Mouse (Mus musculus) stomach, embryonic 15.5 days (tissue): ENCODE data around the gene Rab1b. TPM values are rescaled to one million over a fixed set of nuclear protein-coding genes. Genes with fewer than 3 reads are reported as not detected.

Experiments used
- ATAC-seq: fragments of 200-750 bp; cut with Nextera tagmentation; 2 replicates; pipeline ENCODE4 v1.8.0; 2017; ENCODE audit warnings: low read depth, moderate number of reproducible peaks, moderate TSS enrichment; ENCODE audit not compliant: insufficient read depth, low FRiP score
- H3K27ac ChIP-seq: fragments of 300-500 bp; sonication (generic); 2 replicates; pipeline ENCODE4 v1.5.1; 2015; ENCODE audit warnings: mild to moderate bottlenecking, inconsistent platforms
- H3K27me3 ChIP-seq: fragments of 300-500 bp; sonication (generic); replicated peaks from 2 replicates; pipeline ENCODE4 v1.6.1; 2015; ENCODE audit warnings: inconsistent platforms
- H3K36me3 ChIP-seq: fragments of 300-500 bp; sonication (generic); 2 replicates; pipeline ENCODE4 v1.6.1; 2015; ENCODE audit warnings: inconsistent platforms
- H3K4me1 ChIP-seq: fragments of 300-500 bp; sonication (generic); 2 replicates; pipeline ENCODE4 v1.6.1; 2015; ENCODE audit warnings: inconsistent platforms
- H3K4me2 ChIP-seq: fragments of 300-500 bp; sonication (generic); 2 replicates; pipeline ENCODE4 v1.6.1; 2015; ENCODE audit warnings: mild to moderate bottlenecking, inconsistent platforms
- H3K4me3 ChIP-seq: fragments of 300-500 bp; sonication (generic); replicated peaks from 2 replicates; pipeline ENCODE4 v1.5.1; 2015; ENCODE audit warnings: inconsistent platforms
- H3K9ac ChIP-seq: fragments of 300-500 bp; sonication (generic); 2 replicates; pipeline ENCODE4 v1.6.1; 2015; ENCODE audit warnings: inconsistent platforms
- H3K9me3 ChIP-seq: fragments of 300-500 bp; sonication (generic); 2 replicates; pipeline ENCODE4 v1.6.1; 2016; ENCODE audit warnings: inconsistent platforms
- WGBS: fragments of 180-500 bp; shearing (Covaris S2); methylation state at CpG from one replicate; pipeline ENCODE4 v1.1.7; 2015; 5-methylcytosine and 5-hydroxymethylcytosine counted together
- polyA plus RNA-seq: library from polyadenylated mRNA; unstranded; fragments of >200 nt; fragmentation: Nextera tagmentation; extraction: Ambion mirVana; gene quantifications from 2 replicates; pipeline ENCODE4 v1.2.1, GENCODE M21; 2015

The Rab1b gene
- polyA plus RNA-seq, 1 experiment from 2014 or later: 227 TPM

DNA sequence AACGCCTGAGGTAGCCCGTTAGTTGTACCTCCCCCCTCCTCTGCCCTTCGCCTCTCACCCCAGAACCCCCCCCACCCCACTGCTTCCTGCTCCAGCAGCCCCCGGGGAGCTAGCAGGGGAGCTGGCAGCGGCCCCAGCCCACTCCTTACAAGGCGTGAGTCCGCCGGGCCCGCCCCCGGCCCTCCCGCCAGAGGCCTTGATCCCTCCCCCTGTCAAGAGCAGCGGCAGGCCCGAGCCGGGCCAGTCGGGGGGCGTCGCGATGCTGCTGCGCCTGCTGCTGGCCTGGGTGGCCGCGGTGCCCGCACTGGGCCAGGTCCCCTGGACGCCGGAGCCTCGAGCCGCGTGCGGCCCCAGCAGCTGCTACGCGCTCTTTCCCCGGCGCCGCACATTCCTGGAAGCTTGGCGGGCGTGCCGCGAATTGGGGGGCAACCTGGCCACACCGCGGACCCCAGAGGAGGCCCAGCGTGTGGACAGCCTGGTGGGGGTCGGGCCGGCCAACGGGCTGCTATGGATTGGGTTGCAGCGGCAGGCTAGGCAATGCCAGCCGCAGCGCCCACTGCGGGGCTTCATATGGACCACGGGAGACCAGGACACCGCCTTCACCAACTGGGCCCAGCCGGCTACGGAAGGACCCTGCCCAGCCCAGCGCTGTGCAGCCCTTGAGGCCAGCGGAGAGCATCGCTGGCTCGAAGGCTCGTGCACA, 38.9 kb downstream of the Rab1b start, which contains the start of gene Cd248:
Gene Cd248 (plus strand): TSS at position 212 of the 703 bp plus-strand sequence.
- peaks cover 52% of the 10 kb centered on the region for H3K4me1 ChIP-seq
- peak; percentile 60; the same call in 1 of the 2 replicates for ATAC-seq
- peaks cover 5% of the 10 kb centered on the region; the same call in 1 of the 2 replicates for H3K27me3 ChIP-seq

DNA sequence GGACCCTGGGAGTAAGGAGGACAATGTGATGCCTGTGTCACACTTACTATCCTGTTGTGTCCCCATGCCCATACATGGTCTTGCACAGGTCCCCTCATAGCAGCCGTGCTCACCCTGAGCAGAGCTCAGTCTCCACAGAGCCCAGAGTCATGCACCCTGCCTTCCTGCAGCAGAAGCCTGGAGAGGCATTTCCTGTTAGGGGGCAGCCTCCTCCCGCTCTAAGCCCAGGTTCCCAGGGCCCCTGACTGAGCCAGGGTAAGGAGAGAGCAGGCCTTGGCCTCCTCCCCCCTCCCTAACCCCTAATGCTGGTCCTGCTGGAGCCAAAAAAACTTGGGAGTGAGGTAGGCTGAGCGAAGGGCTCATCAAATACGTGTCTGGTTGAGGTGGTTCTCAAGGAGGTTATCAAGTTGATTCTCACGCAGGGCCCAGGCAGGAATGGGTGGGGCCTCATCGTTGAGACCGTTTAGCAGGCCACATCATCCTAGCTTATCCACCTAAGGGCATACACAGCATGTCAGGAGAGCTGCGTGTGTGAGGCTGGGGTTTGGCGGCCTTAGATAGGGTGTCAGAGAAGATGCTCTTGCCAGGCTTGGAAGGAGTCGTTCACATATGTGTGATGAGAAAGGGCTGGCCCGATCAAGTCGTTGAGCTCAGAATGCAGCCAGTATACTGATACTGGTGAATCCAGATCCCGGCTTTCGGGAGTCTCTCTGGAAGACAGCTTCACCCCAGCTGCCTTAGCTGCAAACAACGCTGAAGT, 39.7 kb downstream of the Rab1b start:
- peaks cover 46% of the 10 kb centered on the region for H3K4me1 ChIP-seq
- peak overlapping the region; percentile 93 for H3K27ac ChIP-seq
- WGBS: 5% methylated on average over 15 of the region's 15 CpGs
- H3K9me3 ChIP-seq: no peaks in the 10 kb centered on the region
- peak overlapping the region; percentile 58 for H3K4me3 ChIP-seq
- H3K27me3 ChIP-seq: peaks cover 5% of the 10 kb centered on the region; the same call in 1 of the 2 replicates
- H3K36me3 ChIP-seq: no peaks in the 10 kb centered on the region
- peak overlapping the region; percentile 79 for H3K4me2 ChIP-seq
- no peak; the same call in 1 of the 2 replicates for ATAC-seq
- no peak overlapping the region for H3K9ac ChIP-seq

More for the DNA sequence above, 38.9 kb downstream of the Rab1b start, which contains the start of gene Cd248:
- no peaks in the 10 kb centered on the region for H3K9me3 ChIP-seq
- peak within 1 kb of the TSS; percentile 79 for H3K4me2 ChIP-seq
- WGBS: 1% methylated on average over 54 of the region's 56 CpGs
- H3K27ac ChIP-seq: peak within 1 kb of the TSS; percentile 93
- no peaks in the 10 kb centered on the region for H3K36me3 ChIP-seq
- H3K4me3 ChIP-seq: peak within 1 kb of the TSS; percentile 58
- peak within 1 kb of the TSS; percentile 64 for H3K9ac ChIP-seq

DNA sequence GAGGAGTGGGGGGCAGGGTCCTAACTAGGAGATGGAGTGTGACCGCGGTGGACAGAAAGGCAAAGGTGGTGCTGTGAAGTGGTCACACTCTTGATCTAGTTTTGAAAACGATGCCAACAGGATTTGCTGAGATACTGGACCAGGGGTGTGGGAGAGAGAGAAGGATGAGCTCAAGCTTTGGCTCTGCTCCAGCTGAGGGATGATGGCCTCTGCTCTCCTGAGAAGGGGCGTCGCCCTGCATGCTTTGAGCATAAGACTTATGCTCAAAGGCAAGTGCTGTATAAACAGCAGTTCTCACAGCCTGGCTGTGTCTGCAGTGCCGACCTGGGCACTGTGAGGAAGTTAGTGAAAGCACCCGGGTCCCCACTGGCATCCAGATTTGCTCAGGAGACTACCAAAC, 41.8 kb downstream of the Rab1b start:
- Histone ChIP-seq H3K9me3 (no peaks in the 10 kb centered on the region), H3K4me1 (peaks cover 51% of the 10 kb centered on the region), H3K27ac (no peak overlapping the region), H3K9ac (no peak overlapping the region), H3K27me3 (peaks cover 5% of the 10 kb centered on the region; the same call in 1 of the 2 replicates), H3K4me2 (no peak overlapping the region), H3K4me3 (no peak overlapping the region), H3K36me3 (no peaks in the 10 kb centered on the region)
- ATAC-seq: no peak
- WGBS: 36% methylated on average over 7 of the region's 7 CpGs

DNA sequence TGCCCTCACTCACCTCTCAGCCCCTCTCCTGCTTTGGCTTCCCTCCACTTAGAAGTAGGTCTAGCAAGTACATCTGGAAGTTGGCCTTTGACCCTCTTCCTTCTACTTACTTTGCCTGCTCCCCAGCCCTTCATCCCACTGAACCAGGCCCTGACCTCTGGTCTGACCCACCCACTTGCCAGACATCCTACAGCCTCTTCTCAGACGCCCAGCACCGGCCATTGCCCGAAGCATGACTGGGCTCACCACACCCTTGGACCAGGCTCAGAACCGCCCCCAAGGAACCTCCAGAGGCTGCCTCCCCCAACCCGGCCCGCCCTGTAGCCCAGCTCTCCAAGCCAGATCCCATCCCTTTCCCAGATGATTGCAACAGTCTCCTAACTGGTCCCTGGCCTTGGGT, 44.4 kb downstream of the Rab1b start:
- no peak for ATAC-seq
- 62% methylated on average over 6 of the region's 6 CpGs for WGBS
- Histone ChIP-seq H3K9me3 (no peaks in the 10 kb centered on the region), H3K27me3 (no peaks in the 10 kb centered on the region), H3K4me2 (no peak overlapping the region), H3K36me3 (no peaks in the 10 kb centered on the region), H3K4me3 (no peak overlapping the region), H3K4me1 (peaks cover 53% of the 10 kb centered on the region), H3K9ac (no peak overlapping the region), H3K27ac (no peak overlapping the region)

DNA sequence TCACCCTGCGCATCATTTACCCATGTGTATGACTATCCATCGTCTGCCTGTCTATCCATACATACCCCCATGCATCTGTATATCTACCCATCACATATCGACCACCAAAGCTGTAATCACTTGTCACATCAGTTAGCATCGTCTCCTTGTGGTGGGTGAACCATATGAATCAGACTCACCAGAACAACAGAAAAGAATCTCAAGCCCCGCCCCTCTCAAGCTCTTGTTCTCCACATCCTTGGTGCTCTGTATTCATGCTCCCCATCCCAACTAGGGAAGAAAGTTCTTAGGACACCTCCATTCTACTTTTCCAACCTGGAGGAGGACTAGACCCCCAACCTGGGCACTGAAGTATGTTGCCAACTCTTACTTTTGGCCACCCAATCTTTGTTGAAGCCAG, 44.8 kb downstream of the Rab1b start:
- Histone ChIP-seq H3K4me1 (peaks cover 49% of the 10 kb centered on the region), H3K9ac (no peak overlapping the region), H3K27ac (no peak overlapping the region), H3K4me3 (no peak overlapping the region), H3K27me3 (no peaks in the 10 kb centered on the region), H3K4me2 (no peak overlapping the region), H3K9me3 (no peaks in the 10 kb centered on the region), H3K36me3 (no peaks in the 10 kb centered on the region)
- ATAC-seq: no peak; the same call in 1 of the 2 replicates
- 75% methylated on average over 5 of the region's 5 CpGs for WGBS

DNA sequence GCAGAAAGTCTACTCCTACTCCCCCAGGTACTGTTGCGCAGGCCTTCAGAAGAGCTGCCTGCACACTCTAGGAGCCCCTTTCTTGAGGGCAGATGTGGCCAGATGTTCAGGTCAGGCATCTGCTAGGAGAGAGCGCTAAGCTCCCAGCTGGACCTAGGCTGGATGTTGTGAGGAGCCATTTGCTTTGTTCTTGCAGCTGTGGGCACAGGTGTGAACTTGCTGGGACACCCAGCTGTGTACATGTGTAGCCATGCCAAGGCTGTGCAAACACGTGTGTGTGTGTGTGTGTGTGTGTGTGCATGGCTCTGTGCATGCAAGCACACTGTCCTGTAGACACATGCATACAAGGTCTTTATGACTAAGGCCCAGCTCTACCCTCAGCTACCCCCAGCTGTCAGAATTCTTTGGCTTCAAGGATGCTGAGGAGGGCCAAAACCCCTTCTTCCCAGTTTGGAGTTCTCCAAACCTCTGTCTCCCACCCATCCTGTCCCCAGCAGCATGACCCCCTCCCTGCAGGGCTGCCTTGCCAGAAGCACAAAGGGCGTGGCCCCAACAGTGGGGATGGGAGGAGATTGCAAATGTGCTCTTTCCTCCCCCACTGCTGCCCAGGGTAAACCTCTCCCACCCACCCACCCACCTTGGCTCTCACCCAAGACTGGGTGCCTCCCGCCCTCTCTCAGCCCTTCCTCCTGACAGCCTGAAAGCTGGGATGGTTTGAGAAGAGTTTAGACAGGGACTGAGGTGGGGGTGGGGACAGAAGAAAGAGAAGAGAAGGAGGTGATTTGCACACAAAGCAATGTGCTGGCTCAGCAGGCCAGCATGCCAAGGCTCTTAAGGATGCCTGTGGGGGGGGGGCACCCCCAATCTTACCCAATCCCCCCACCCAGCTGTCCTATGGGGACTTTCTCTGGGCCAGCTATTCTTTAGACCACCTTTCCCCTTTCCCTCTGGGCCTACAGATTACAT, 46.2 kb downstream of the Rab1b start:
- Histone ChIP-seq H3K4me1 (peaks cover 52% of the 10 kb centered on the region), H3K27me3 (no peaks in the 10 kb centered on the region), H3K9me3 (no peaks in the 10 kb centered on the region), H3K27ac (peak overlapping the region; percentile 80), H3K9ac (no peak overlapping the region), H3K4me2 (no peak overlapping the region), H3K36me3 (no peaks in the 10 kb centered on the region), H3K4me3 (no peak overlapping the region)
- peak; percentile 11; the same call in 1 of the 2 replicates for ATAC-seq
- WGBS: 32% methylated on average over 5 of the region's 5 CpGs

DNA sequence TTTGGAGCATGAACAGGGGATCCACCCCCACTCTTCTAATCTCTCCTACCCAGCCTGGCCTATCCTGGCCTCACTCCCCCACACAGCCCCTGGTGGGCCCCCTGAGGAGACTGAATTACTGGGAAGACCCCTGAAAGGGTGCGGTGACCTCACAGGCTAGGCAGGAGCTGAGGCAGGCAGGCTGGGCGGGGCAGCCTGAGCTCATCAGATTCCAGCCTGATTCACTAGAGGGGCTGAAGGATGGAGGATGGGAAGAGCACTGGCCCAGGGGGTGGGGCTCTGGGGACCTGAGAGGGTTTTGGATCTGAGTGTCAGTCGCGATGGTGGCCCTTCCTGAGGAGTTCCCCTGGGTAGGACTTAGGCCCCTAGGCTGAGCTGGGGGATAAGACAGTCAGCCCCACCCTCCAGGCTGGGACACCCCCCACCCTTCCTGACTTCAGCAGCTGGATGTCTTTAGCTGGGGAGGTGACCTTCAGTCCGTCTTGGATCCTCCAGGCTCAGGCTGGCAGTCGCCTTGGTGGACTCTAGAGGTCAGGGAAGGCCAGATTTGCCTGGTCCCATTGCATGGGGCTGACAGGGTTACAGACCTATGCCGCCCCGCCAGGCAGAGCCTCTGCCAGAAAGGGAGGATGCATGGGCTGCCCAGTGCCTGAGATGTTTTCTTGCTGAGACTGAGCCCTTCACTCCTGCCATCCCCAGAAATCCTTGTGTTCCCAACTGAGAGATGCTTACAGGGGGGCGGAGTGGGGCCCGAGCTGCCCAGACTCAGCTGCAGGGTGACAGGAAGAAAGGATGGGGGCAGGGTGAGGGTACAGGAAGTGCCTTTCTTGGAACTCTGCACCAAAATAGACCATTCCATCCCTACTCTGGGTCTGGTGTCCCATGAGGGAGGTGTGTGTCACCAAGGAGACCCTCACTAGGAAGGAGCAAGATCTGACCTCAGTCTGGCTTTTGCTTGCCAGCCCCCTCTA, 47.8 kb downstream of the Rab1b start:
- H3K4me2 ChIP-seq: peak overlapping the region; percentile 16; the same call in 1 of the 2 replicates
- peaks cover 45% of the 10 kb centered on the region for H3K4me1 ChIP-seq
- no peaks in the 10 kb centered on the region for H3K36me3 ChIP-seq
- peak; percentile 29; the same call in 1 of the 2 replicates for ATAC-seq
- no peak overlapping the region for H3K4me3 ChIP-seq
- no peaks in the 10 kb centered on the region for H3K27me3 ChIP-seq
- H3K9ac ChIP-seq: no peak overlapping the region; the same call in 1 of the 2 replicates
- WGBS: 13% methylated on average over 10 of the region's 10 CpGs
- no peaks in the 10 kb centered on the region for H3K9me3 ChIP-seq
- peak overlapping the region; percentile 80 for H3K27ac ChIP-seq

DNA sequence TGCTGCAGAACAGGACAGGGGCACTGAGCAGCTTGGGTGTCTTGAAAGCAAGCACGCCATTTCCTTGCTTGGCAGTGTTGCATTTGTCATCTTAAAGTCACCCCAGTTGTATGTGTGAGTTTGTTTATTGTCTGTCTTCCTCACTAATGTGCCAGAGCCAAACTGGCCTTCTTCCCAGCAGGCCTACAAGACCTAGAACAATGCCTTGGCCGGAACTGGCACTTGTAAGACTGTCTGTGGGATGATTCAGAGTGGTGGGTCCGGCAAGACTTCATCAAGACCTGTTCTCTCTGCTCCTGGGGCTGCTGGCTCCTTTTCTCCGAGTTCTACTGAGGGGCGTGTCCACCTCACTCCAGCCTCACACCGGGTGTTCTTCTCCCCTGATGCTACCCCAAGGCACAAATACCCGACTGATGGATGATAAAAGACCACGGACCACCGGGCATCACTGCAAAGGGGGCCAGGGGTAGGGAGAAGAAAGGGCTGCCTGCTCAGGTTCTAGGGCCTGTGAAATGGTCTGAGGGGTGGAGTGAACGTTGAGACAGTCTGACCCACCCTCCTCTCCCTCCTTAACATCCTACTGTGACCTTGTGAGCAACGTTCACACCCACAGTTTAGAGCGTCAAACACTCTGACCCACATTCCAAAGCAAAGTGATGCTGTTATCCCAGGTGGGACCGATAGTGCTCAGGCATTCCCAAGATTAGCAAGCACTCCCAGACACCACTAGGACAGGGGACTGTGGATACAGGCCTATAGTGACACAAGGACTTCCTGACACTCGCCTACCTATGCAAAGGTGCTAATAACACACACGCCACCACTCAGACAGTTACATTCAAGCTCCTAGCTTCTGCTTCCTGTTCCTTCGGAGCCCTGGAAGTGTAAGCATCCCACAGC, 48.7 kb downstream of the Rab1b start:
- Histone ChIP-seq H3K4me3 (no peak overlapping the region), H3K4me1 (peaks cover 45% of the 10 kb centered on the region), H3K36me3 (no peaks in the 10 kb centered on the region), H3K27me3 (peaks cover 5% of the 10 kb centered on the region; the same call in 1 of the 2 replicates), H3K4me2 (no peak overlapping the region), H3K27ac (peak overlapping the region; percentile 80), H3K9me3 (no peaks in the 10 kb centered on the region), H3K9ac (no peak overlapping the region)
- 23% methylated on average over 16 of the region's 16 CpGs for WGBS
- no peak for ATAC-seq

DNA sequence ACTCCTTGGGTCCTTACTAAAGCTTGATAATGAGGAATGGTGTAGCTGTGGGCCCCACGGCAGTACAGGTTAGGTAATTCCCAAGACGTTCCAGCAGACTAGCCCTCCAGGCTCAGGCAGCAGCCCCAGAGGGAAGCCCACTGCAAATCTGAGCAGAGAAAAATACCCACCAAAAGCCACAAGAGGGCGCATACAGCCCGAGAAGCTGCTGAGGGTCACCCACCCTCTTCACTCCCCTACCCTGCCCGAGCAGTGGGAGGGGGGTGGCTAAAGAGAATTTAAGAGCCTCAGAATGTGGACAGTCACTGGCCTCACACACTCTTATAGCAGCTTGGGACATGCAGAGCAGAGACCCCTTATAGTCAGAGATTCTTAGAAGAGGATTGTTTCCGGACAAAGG, 50.6 kb downstream of the Rab1b start:
- H3K4me1 ChIP-seq: peaks cover 40% of the 10 kb centered on the region
- peak; percentile 11; the same call in 1 of the 2 replicates for ATAC-seq

More for the DNA sequence above, 50.6 kb downstream of the Rab1b start:
- WGBS: 9% methylated on average over 6 of the region's 6 CpGs
- Histone ChIP-seq H3K27me3 (peaks cover 6% of the 10 kb centered on the region; the same call in 1 of the 2 replicates), H3K9me3 (no peaks in the 10 kb centered on the region), H3K27ac (0 out of 2 replicates have a peak overlapping the region, but pooled peaks have one; percentile 40), H3K4me2 (no peak overlapping the region), H3K9ac (no peak overlapping the region), H3K4me3 (no peak overlapping the region), H3K36me3 (no peaks in the 10 kb centered on the region)
